ENCODE assay signal across 20 mouse cellular contexts in the genomic region with DNA sequence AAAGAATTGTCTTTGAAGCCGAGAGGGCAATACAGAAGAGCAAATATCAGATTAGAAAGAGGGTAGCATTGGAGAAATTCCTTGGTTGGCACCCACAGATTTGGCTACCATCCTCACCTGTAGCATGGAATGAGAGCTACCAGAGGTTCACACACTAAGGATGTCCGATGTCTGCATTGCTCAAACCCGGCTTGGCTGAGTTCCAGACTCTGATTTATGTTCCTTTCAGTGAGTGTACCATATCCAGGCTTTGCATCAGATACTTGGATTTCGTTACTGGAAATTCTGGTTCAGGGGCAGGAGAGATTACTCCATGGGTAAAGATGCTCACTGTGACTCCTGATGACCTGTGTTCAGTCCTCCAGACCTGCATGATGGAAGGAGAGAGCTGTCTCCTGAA.
"Had no signal": no experiment of that assay in that cellular context is flagged by ENCODE, and none has a peak within 500 bp of the region (broad histone marks: within the 10 kb centered on the region; RNA-seq: fewer than 3 reads in every experiment).

No protein-coding gene starts in this region.

- H3K27ac ChIP-seq: kidney, postnatal 0 days; layer of hippocampus, adult 2 months; limb, embryonic 10.5 days; limb, embryonic 13.5 days; liver, embryonic 12.5 days; liver, embryonic 15.5 days; macrophage; midbrain, embryonic 12.5 days; neural tube, embryonic 13.5 days had no signal

- H3K4me1 ChIP-seq: limb, embryonic 10.5 days; limb, embryonic 13.5 days; liver, embryonic 12.5 days; liver, embryonic 15.5 days; midbrain, embryonic 12.5 days; neural tube, embryonic 13.5 days had no signal

- H3K27me3 ChIP-seq: limb, embryonic 13.5 days; liver, embryonic 12.5 days; liver, embryonic 15.5 days; midbrain, embryonic 12.5 days; neural tube, embryonic 13.5 days had no signal

- DNase-seq: kidney, adult 18-20 months; kidney, adult 9 months; kidney, postnatal 25 days; layer of hippocampus, adult 9-11 months; liver; lung, adult 18-20 months; thymus, adult 2 months; thymus, postnatal 14 days; thymus, postnatal 4 days had no signal

- H3K4me3 ChIP-seq: layer of hippocampus, adult 2 months; limb, embryonic 10.5 days; limb, embryonic 13.5 days; liver, embryonic 12.5 days; liver, embryonic 15.5 days; midbrain, embryonic 12.5 days; myocyte; neural tube, embryonic 13.5 days had no signal

- H3K4me2 ChIP-seq: limb, embryonic 13.5 days; liver, embryonic 12.5 days; liver, embryonic 15.5 days; midbrain, embryonic 12.5 days; neural tube, embryonic 13.5 days had no signal

- H3K9ac ChIP-seq: limb, embryonic 13.5 days; liver, embryonic 12.5 days; liver, embryonic 15.5 days; midbrain, embryonic 12.5 days; neural tube, embryonic 13.5 days had no signal

- ATAC-seq: liver, embryonic 12.5 days; midbrain, embryonic 16.5 days had no signal

- H3K36me3 ChIP-seq: limb, embryonic 10.5 days; limb, embryonic 13.5 days; liver, embryonic 12.5 days; liver, embryonic 15.5 days; midbrain, embryonic 12.5 days; neural tube, embryonic 13.5 days had no signal

- H3K9me3 ChIP-seq: limb, embryonic 10.5 days; limb, embryonic 13.5 days; liver, embryonic 12.5 days; liver, embryonic 15.5 days; midbrain, embryonic 12.5 days; neural tube, embryonic 13.5 days had no signal
